Mouse (Mus musculus): ENCODE results near the gene Nedd9.
A peak's percentile ranks its signal among the peaks of the same experiment; 100 is the strongest.

Nedd9 gene

DNA sequence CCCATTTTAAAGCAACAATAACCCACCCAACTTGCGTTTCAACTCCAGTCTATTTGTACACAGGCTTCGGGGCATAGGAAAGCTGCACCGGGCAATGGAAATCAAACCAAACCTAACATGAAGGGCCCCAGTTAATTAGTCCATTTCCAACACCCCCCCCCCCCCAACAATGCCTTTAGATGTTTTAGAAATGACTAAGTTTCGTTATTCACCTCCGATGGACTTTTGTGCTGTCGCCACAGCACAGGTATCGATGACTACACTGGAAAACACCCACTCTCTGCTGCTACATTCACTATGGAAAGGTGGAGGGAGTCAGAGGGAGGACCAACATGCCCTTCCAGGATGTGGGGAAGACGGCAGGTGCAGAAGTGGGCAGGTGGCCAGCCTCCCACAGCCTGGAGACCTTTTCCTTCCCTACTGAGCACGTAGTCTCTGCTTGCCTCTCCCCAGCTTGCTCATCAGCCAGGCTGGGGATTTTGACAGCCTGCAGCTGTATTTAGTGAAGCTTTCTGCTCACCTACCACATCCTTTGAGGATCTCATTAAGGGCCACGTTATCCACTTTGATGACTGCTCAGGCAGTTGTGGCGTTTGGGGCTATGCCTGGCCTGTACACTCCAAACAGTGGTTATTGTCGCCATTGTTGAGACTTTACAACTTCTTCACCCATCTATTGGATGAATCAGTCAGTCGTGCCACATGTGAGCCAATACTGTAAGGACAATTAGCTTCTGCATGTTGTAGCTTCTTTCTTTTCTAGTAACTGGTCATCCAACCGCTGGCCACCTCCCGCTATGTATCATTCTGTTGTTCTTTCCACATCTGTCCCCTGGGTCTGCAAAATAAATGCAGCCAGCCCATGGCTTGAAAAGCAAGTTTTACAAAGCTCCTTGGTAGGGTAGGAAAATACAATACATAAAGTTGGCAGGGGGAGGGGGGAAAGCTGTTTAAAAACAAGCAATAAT, 33.7 kb downstream of the Nedd9 start:
- DNase-seq: peak; percentile 8

GRCm38 (mm10) chr13:41450821-41451220, 36.3 kb downstream of the Nedd9 start:
- no peak for DNase-seq

DNA sequence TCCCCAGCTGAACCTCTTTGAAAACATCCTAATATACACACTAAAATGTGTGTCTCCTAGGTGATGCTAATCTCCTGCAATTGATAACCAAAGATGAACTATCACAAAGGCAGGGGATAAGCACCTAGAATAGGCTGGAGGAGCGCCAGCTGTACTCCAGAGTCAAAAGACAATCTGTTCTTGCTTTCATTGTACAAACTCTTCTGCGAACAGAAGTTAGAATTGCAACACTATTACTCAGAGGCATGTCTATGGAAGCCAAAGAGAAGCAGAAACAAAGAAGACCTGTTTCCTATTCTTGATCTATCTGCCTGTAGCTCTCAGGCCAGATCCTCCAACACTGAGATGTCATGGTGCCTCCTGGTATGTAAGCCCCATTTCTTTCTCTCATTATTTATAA, 38.0 kb downstream of the Nedd9 start:
- DNase-seq: no peak

DNA sequence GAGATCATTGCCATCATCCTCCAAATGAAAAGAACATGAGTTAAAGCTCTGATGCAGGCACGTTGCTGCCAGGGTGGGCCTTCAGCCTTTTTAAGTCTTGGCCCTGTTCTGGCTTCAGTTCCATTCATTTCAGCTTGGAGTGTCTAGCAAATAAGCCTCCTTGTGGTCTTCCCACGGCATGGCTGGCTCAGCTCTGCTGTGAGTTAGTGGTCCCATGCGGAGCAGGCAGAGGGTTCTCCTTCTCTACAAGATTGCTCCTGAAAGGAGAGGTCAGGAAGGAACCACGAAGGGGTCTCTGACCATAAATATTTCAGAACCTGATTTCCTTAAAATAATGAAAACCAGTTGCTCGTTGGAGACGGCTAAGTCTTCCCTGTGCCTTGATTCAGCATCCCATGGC, 40.0 kb downstream of the Nedd9 start:
- DNase-seq: no peak

- no peak for DNase-seq
Observed at GRCm38 (mm10) chr13:41446591-41446990, 40.6 kb downstream of the Nedd9 start.

DNA sequence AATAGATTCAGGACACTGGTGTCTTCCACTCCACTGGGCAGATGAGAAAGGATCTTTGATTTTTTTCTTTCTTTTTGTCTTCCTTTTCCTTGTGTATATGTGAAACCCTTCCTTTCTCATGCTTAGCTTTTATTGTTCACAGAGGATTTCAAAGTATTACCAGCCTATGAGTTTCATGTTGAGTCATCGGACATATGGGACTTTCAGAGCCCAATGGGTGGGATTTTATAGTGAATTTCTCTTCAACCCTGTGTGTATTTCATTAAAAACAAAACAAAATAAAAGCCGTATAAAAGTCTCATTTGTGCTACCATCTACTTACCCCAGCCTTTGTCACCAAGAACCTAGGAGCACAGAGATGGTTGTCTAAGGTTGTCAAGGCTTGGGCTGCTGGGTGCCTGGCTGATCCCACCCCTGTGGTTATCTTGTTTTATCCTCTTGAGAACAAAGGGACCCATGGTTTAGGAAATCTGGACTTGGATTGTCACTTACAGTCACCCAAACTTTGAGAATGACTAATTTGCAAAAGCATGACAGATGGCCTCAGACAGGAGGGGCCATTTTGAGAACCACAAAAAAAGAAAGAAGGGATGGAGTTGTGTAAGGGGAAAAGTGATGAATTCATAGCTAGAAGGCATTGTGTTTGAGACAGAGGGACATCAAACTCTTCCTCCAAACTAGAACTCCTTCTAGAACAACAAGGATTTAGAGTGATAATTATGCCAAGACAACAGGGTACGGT, 41.9 kb downstream of the Nedd9 start:
- no peak for DNase-seq

DNA sequence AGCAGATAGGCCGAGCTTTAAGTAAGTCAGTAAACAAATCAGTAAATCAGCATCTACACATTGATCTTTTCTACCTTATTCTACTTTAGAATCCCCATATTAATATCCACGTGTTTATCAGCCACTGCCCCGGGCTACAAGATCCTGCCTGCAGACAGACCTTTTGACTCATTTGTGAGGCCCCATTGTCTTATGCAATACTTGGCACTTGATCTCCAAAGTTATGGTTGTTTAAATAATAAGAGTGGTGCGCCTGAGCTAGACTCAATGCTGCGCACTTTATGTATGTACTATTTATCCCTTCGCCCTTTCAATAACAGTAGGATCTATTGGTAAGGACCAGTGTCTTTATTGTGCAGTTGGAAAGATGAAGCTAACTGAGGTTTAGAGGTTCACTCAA, 42.9 kb downstream of the Nedd9 start:
- DNase-seq: no peak

GRCm38 (mm10) chr13:41442145-41442544, 45.0 kb downstream of the Nedd9 start:
- DNase-seq: no peak

GRCm38 (mm10) chr13:41440205-41440604, 47.0 kb downstream of the Nedd9 start:
- no peak for DNase-seq

DNA sequence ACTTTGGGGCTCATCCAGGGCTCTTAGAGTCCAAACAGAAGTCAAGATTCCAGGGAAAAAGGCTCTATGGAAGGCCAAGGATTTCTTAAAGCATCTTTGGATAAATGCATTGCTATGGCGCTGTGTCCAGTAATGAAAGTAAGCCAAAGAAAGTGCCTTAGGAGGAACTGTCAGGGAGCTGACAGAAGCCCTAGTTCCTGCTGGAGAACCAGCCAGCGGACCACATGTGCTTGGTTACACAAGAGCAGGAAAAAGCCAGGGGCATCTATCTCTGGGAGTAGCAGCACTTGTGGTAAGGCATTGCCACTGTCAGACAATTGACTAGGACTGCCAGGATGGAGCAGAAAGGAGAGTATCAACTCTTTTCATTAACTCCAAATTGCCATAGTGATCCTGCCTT, 49.8 kb downstream of the Nedd9 start:
- DNase-seq: no peak

DNA sequence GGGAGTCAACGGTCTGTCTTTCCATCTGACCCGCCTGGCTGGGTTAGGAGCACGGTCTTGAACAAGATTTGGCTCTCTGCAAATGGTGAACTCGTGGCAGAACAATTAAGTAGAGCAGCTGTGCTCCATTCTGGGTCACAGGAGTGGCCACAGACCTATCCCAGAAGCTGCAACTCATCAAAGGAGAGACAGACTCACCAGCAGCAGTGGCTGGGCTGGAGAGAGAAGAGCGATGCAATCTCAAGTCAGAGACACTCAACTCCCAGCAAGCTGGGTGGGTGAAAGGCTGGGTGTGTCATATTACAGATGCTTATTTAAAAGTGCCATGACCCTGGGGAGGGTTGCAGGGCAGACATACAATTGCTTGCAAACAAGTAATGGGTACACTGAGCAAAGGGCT, 50.4 kb downstream of the Nedd9 start:
- DNase-seq: no peak

- no peak for DNase-seq
Observed at GRCm38 (mm10) chr13:41433201-41433600, 54.0 kb downstream of the Nedd9 start.

DNA sequence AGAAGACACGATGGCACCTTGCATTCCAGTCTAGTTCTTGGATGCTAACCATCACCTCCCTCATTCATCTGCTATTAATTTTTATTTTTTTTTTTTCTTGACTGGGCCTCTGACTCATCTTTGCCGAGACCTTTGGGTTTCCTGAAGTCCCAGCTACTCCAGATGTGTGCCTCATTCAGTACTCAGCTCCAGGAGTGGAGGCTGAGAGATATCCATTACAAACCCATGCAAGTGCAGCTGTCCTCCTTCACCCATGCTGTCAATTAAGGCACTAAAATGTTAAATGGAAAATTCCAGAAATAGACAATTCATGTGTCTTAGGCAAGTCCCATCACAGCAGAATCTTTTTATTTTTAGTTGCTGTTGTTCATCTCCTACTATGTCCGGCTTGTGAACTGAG, 55.4 kb downstream of the Nedd9 start:
- DNase-seq: no peak

- no peak for DNase-seq
Observed at GRCm38 (mm10) chr13:41427046-41427445, 60.1 kb downstream of the Nedd9 start.

DNA sequence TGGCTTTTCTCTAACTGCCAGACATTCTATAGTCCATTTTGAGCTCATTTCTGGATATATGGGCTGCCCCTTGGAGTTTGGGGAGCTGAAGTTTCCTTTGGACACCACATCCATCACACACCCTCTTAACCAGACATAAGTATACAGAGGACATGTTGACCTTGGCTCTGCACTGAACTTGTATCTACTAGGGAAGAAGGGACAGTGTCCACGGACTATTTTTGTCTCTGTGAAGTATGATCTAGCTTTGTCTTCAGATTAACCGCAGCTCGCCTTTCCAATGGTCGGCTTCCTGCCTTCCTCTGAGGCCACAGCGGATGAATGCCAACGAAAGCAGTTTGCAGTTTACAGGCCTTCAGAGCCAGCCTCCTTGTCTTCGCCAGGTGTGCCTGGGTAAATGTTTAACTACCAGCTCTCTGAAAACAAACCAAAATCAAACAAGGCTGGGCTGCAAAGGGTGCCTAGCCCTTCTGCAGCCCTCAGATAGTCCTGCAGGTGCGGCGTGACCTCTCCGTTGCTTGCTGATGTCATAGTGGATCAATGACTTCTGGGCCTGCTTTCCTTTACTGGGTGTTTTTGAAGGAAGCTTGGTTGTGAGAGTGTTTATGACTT, 63.6 kb downstream of the Nedd9 start:
- DNase-seq: no peak

- no peak for DNase-seq
Observed at GRCm38 (mm10) chr13:41422581-41422980, 64.6 kb downstream of the Nedd9 start.

GRCm38 (mm10) chr13:41420376-41420775, 66.8 kb downstream of the Nedd9 start:
- no peak for DNase-seq

DNA sequence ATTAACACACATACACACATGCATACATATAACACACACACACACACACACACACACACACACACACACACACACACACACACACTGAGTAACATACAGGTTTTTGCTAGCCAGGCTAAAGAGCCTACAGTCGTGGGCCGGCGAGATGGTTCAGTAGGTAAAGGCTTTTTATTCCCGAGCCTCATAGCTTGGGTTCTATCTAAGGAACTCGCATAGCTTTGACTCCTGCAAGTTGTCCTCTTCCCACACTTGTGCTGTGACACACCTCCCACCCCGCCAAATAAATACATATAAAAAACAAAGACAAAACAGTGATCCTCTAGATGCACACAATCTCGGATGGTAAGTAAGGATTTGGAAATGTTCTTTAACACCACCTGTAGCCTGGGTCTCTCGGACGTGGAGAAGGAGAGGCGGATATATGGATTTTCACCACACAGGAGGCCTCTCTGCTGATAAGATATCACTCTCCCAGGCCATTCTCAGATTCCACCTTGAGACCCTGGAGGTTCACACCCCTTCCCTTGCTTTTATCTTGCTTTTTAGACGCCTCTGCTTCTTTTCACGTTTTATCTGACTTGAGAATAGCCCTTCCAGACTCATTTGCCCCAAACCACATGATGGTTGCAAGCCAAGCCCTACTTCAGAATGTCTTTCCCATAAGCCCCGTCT, 68.8 kb downstream of the Nedd9 start:
- DNase-seq: no peak

GRCm38 (mm10) chr13:41416065-41417016, 70.8 kb downstream of the Nedd9 start:
- DNase-seq: no peak

DNA sequence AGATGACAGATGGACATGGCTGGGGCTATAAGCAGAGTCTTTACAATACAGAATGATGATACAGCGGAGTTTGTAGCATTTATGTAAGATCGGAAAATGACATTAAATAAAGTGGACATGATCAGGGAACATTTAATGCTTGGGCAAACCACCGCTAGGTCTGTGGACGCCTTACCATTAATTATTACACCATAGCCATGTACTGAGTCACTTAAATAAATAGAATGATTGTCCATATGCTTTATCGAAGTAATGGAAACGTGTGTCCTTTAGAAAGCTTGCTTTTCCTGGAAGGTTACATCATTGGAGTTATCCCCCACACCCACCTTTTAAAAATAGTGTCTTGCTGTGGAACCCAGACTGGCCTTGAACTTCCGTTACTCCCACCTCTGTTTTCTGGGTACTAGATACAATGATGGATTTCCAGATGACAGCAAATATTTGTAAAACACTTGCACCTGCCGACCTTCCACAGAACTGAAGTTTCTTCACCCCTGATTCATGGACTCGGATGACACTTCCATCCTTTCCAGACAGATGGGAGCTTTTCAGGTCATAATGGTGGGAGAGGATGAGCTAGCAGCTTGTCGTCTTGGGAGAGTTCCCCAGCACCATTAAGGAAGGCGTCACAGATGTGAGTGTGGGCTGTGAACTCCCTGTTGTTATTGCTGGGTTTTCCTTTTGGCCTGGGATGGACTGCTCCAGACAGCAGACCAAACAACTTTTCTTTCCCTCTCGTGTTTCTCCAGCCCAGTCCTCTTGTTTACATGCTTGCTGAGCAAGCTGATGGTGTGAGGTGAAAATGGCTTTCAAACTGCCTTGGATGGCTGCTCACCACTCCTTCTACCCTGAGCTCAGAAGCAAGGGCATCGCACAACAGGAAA, 76.7 kb downstream of the Nedd9 start:
- no peak for DNase-seq

DNA sequence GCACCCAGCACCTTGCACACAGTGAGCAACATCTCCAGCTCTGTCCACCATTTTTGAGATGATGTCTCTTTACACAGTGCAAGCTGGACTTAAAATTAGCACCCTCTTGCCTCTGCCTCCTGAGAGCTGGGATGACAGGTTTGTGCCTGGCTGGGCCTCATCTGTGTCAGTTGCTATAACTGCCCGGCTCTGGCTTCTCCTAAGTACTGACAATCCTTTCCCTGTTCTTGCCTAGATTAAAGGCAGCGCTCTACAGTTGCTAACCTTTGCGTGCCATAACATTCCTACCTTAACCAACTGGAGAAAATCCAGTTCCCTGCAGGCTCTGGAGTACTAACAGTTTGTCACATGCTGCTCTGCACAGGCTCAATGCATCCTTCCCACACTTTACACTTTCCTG, 77.9 kb downstream of the Nedd9 start:
- DNase-seq: no peak
